Mouse (Mus musculus): ENCODE measurements around the gene Tmem115.

DNA sequence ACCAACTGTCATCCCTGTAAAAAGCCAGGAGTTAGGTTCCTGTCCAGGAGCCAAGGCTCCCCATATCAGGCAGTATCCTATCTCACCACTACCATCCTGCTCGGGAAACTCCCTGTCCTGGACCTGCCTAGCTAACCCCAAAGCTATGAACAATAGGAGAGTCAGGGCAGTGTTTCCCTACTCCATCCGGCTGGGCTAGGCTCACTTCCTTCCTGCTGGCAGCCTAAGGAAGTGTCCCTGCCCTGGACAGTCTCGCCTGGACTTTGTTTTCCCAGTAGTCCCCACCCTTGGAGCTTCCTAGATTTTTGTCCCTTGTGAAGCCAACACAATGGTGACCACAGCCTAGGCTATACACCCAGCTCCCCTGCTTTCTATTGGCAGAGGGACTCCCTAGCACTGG lies 33.1 kb downstream of the Tmem115 start:
- TF ChIP-seq TCF12 (IDR thresholded peaks at IDR 0.05; ENCODE audit: insufficient read depth, poor library complexity, severe bottlenecking) (no peak), POLR2A (IDR thresholded peaks at IDR 0.05; ENCODE audit: insufficient read length, low read depth) (no peak), CEBPB (IDR thresholded peaks at IDR 0.05; ENCODE audit: insufficient read depth, poor library complexity, severe bottlenecking) (no peak), USF1 (IDR thresholded peaks at IDR 0.05; ENCODE audit: low read depth) (no peak)
